Mouse (Mus musculus): ENCODE measurements around the gene Krtap4-6. TPM values are rescaled to one million over a fixed set of nuclear protein-coding genes. Genes with fewer than 3 reads are reported as not detected.
"Not testable (repeated sequence)": the region's sequence is repeated elsewhere in the genome, so short reads cannot be mapped to it uniquely, and the experiment has no call there.

Krtap4-6 gene
- polyA plus RNA-seq, 1 experiment: not detected

DNA sequence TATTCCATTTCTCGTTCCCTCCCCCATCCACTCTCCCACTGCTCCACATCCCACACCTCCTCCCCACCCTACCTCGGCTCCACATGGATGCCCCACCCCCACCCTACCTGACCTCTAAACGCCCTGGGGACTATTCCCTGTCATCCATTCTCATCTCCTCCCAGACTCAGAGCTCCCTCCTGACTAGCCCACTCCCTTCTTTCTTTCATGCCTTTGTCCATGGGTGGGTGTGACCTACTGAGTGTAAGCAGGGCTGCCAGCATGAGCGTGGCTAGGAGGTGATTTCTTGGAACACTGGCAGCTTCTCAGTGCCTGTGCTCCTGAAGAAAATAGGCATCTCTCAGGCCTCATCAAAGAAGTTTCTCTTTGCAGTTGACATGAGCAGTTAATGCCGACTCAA, 8.7 kb downstream of the Krtap4-6 start:
- H3K9me3 ChIP-seq (replicated peaks; ENCODE audit: control insufficient read depth, insufficient read depth, low read length, poor library complexity, severe bottlenecking): no peaks in the 10 kb centered on the region
- no peaks in the 10 kb centered on the region for H3K36me3 ChIP-seq (ENCODE audit: control insufficient read depth, insufficient read depth, low read length, poor library complexity, severe bottlenecking)
- TF ChIP-seq POLR2A (IDR thresholded peaks at IDR 0.05; ENCODE audit: insufficient read depth, low read length) (no peak), CTCF (IDR thresholded peaks at IDR 0.05; ENCODE audit: low read depth, low read length) (no peak), EP300 (IDR thresholded peaks at IDR 0.05; ENCODE audit: insufficient read depth, low read depth, low read length) (no peak)

DNA sequence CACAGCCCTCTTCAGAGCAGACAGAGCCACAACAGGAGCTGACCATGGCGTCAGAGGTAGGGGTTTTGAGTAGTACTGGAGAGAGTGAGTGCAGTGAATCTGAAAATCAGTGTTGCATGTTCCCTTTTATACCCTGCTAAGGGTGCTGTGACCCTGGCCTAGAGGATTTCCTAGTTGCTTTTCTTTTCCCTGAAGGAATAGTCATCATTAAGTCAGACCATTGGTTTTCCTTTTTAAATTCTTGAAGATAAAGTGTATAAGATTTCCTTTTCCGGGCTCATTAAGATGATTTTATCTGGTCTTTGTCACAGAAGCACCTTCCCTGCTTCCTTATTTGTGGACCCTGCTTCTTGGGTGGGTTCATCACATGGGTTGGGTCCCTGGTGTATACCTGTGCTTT, 15.6 kb downstream of the Krtap4-6 start, which contains the start of gene Gm11555:
TSS of gene Gm11555 (minus strand) at position 101 of the 400 bp plus-strand sequence.
- TF ChIP-seq CTCF (IDR thresholded peaks at IDR 0.05; ENCODE audit: low read depth, low read length) (no peak), EP300 (IDR thresholded peaks at IDR 0.05; ENCODE audit: insufficient read depth, low read depth, low read length) (no peak), POLR2A (IDR thresholded peaks at IDR 0.05; ENCODE audit: insufficient read depth, low read length) (no peak)
- Histone ChIP-seq H3K4me3 (ENCODE audit: low read depth, low read length) (no peak within 1 kb of the TSS), H3K9me3 (replicated peaks; ENCODE audit: control insufficient read depth, insufficient read depth, low read length, poor library complexity, severe bottlenecking) (peaks cover 3% of the 10 kb centered on the region; the same call in 1 of the 2 replicates), H3K27ac (ENCODE audit: insufficient read depth, low read length) (no peak within 1 kb of the TSS), H3K36me3 (ENCODE audit: control insufficient read depth, insufficient read depth, low read length, poor library complexity, severe bottlenecking) (no peaks in the 10 kb centered on the region), H3K27me3 (ENCODE audit: control insufficient read depth, insufficient read depth, low read length, poor library complexity, severe bottlenecking) (no peaks in the 10 kb centered on the region), H3K9ac (ENCODE audit: low read depth, poor library complexity, severe bottlenecking) (no peak within 1 kb of the TSS), H3K4me1 (ENCODE audit: control insufficient read depth, insufficient read depth, low read length) (no peaks in the 10 kb centered on the region)

More for the DNA sequence above, 8.7 kb downstream of the Krtap4-6 start:
- Histone ChIP-seq H3K4me1 (ENCODE audit: control insufficient read depth, insufficient read depth, low read length) (peaks cover 2% of the 10 kb centered on the region), H3K27me3 (ENCODE audit: control insufficient read depth, insufficient read depth, low read length, poor library complexity, severe bottlenecking) (no peaks in the 10 kb centered on the region), H3K9ac (ENCODE audit: low read depth, poor library complexity, severe bottlenecking) (no peak overlapping the region), H3K27ac (ENCODE audit: insufficient read depth, low read length) (no peak overlapping the region), H3K4me3 (ENCODE audit: low read depth, low read length) (no peak overlapping the region)

- H3K27ac ChIP-seq (ENCODE audit: insufficient read depth, low read length): no peak overlapping the region
- H3K9ac ChIP-seq (ENCODE audit: low read depth, poor library complexity, severe bottlenecking): no peak overlapping the region
- no peaks in the 10 kb centered on the region for H3K36me3 ChIP-seq (ENCODE audit: control insufficient read depth, insufficient read depth, low read length, poor library complexity, severe bottlenecking)
- no peak overlapping the region for H3K4me3 ChIP-seq (ENCODE audit: low read depth, low read length)
- TF ChIP-seq EP300 (IDR thresholded peaks at IDR 0.05; ENCODE audit: insufficient read depth, low read depth, low read length) (no peak), POLR2A (IDR thresholded peaks at IDR 0.05; ENCODE audit: insufficient read depth, low read length) (no peak)
- no peaks in the 10 kb centered on the region for H3K27me3 ChIP-seq (ENCODE audit: control insufficient read depth, insufficient read depth, low read length, poor library complexity, severe bottlenecking)
- peaks cover 3% of the 10 kb centered on the region; the same call in 1 of the 2 replicates for H3K9me3 ChIP-seq (replicated peaks; ENCODE audit: control insufficient read depth, insufficient read depth, low read length, poor library complexity, severe bottlenecking)
- no peaks in the 10 kb centered on the region for H3K4me1 ChIP-seq (ENCODE audit: control insufficient read depth, insufficient read depth, low read length)
Observed at GRCm38 (mm10) chr11:99646444-99646843, 19.3 kb downstream of the Krtap4-6 start.

- no peak overlapping the region for H3K9ac ChIP-seq (ENCODE audit: low read depth, poor library complexity, severe bottlenecking)
- no peaks in the 10 kb centered on the region for H3K27me3 ChIP-seq (ENCODE audit: control insufficient read depth, insufficient read depth, low read length, poor library complexity, severe bottlenecking)
- H3K4me3 ChIP-seq (ENCODE audit: low read depth, low read length): no peak overlapping the region
- no peak overlapping the region for H3K27ac ChIP-seq (ENCODE audit: insufficient read depth, low read length)
- no peaks in the 10 kb centered on the region for H3K4me1 ChIP-seq (ENCODE audit: control insufficient read depth, insufficient read depth, low read length)
- H3K36me3 ChIP-seq (ENCODE audit: control insufficient read depth, insufficient read depth, low read length, poor library complexity, severe bottlenecking): no peaks in the 10 kb centered on the region
- no peak for TF ChIP-seq EP300 (IDR thresholded peaks at IDR 0.05; ENCODE audit: insufficient read depth, low read depth, low read length)
- no peak for TF ChIP-seq POLR2A (IDR thresholded peaks at IDR 0.05; ENCODE audit: insufficient read depth, low read length)
- no peak for TF ChIP-seq CTCF (IDR thresholded peaks at IDR 0.05; ENCODE audit: low read depth, low read length)
- H3K9me3 ChIP-seq (replicated peaks; ENCODE audit: control insufficient read depth, insufficient read depth, low read length, poor library complexity, severe bottlenecking): no peaks in the 10 kb centered on the region
Observed at GRCm38 (mm10) chr11:99644351-99644750, 21.4 kb downstream of the Krtap4-6 start.

GRCm38 (mm10) chr11:99643635-99644139, 22.1 kb downstream of the Krtap4-6 start, which contains the start of gene Krtap4-7:
Krtap4-7 (minus strand) TSS chr11:99644089.
- H3K9me3 ChIP-seq (replicated peaks; ENCODE audit: control insufficient read depth, insufficient read depth, low read length, poor library complexity, severe bottlenecking); H3K4me3 ChIP-seq (ENCODE audit: low read depth, low read length); H3K27ac ChIP-seq (ENCODE audit: insufficient read depth, low read length); H3K36me3 ChIP-seq (ENCODE audit: control insufficient read depth, insufficient read depth, low read length, poor library complexity, severe bottlenecking); H3K9ac ChIP-seq (ENCODE audit: low read depth, poor library complexity, severe bottlenecking); H3K4me1 ChIP-seq (ENCODE audit: control insufficient read depth, insufficient read depth, low read length); H3K27me3 ChIP-seq (ENCODE audit: control insufficient read depth, insufficient read depth, low read length, poor library complexity, severe bottlenecking): not testable (repeated sequence)

- Histone ChIP-seq H3K4me3 (ENCODE audit: low read depth, low read length) (no peak overlapping the region), H3K27me3 (ENCODE audit: control insufficient read depth, insufficient read depth, low read length, poor library complexity, severe bottlenecking) (no peaks in the 10 kb centered on the region)
Observed at GRCm38 (mm10) chr11:99640926-99641325, 24.8 kb downstream of the Krtap4-6 start.

More at GRCm38 (mm10) chr11:99640926-99641325, 24.8 kb downstream of the Krtap4-6 start:
- no peak overlapping the region for H3K27ac ChIP-seq (ENCODE audit: insufficient read depth, low read length)
- H3K9me3 ChIP-seq (replicated peaks; ENCODE audit: control insufficient read depth, insufficient read depth, low read length, poor library complexity, severe bottlenecking): no peaks in the 10 kb centered on the region
- TF ChIP-seq EP300 (IDR thresholded peaks at IDR 0.05; ENCODE audit: insufficient read depth, low read depth, low read length) (no peak), POLR2A (IDR thresholded peaks at IDR 0.05; ENCODE audit: insufficient read depth, low read length) (no peak), CTCF (IDR thresholded peaks at IDR 0.05; ENCODE audit: low read depth, low read length) (no peak)
- no peaks in the 10 kb centered on the region for H3K36me3 ChIP-seq (ENCODE audit: control insufficient read depth, insufficient read depth, low read length, poor library complexity, severe bottlenecking)
- H3K9ac ChIP-seq (ENCODE audit: low read depth, poor library complexity, severe bottlenecking): no peak overlapping the region
- no peaks in the 10 kb centered on the region for H3K4me1 ChIP-seq (ENCODE audit: control insufficient read depth, insufficient read depth, low read length)

Data from ES-Bruce4 (cell line).